Mouse (Mus musculus) 416B (cell line): ENCODE results near the gene Hepacam2.
"Not testable (repeated sequence)": the region's sequence is repeated elsewhere in the genome, so short reads cannot be mapped to it uniquely, and the experiment has no call there.

Source experiments
- DNase-seq: peaks from one replicate; pipeline ENCODE4 v3.0.0; 2011; ENCODE audit warnings: low read depth

Hepacam2 gene

GRCm38 (mm10) chr6:3463594-3463993 is 34.5 kb downstream of the Hepacam2 start:
- DNase-seq: no peak

DNA sequence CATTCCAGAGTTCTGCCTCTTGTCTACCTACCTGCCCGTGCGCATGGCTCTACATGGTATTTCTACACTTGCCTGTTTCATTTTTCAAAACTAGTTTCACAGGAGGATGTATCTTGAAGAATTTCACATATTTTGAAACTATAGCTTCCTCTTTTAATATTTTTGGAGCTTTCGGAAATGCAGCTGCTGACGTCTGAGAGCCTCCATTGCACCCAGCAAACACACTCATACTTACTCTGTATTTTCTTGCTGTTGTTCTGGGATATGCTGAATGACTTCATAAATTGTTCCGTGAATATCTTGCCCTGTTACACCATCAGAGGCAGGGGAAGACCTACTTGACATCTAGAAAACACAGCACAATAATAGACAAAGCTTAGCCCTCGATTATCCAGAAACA is 35.1 kb downstream of the Hepacam2 start:
- DNase-seq: no peak

DNA sequence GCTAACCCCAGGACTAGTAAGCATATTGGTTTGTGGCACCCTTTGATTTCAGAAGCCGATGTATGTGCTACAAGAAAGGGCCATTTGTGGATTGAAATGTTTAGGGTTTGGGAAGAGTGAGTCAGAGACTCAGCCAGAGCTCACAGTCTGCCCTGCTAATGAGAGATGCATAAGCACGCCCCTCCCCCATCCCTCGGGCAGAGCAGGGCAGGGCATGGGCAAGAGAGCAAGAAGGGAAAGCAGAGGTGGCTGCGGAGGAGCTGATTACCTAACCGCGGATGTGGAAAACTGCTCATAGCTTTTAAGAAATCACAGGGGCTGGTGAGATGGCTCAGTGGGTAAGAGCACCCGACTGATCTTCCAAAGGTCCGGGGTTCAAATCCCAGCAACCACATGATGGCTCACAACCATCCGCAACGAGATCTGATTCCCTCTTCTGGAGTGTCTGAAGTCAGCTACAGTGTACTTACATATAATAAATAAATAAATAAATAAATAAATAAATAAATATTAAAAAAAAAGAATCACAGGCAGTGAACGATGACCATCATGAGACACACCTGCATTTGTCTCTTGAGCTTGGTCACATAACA is 42.1 kb downstream of the Hepacam2 start:
- DNase-seq: peak; percentile 10

DNA sequence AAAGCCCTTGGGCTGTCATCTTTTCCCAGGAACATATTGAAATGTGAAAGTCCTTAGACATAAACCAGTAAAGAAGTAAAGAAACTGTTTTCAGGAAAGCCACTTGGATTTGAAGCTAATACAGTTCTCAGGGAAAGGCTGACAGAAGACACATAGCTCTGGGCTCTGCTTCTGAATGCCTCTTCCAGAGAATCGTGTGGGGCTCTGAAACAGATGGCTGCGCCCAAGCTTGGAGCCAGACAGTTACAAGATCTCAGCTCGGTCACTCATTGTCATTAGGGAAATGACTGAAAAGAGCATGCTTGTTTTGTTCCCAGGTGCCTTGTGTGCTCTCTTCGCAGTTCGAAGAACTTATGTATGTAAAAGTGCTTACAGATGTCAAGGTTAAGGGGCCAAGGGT is 43.7 kb downstream of the Hepacam2 start:
- DNase-seq: no peak

- peak; percentile 89 for DNase-seq
Observed at GRCm38 (mm10) chr6:3447404-3447803, 50.7 kb downstream of the Hepacam2 start.

- peak; percentile 27 for DNase-seq
Observed at GRCm38 (mm10) chr6:3443905-3444304, 54.2 kb downstream of the Hepacam2 start.

GRCm38 (mm10) chr6:3436087-3436486 is 62.0 kb downstream of the Hepacam2 start:
- no peak for DNase-seq

DNA sequence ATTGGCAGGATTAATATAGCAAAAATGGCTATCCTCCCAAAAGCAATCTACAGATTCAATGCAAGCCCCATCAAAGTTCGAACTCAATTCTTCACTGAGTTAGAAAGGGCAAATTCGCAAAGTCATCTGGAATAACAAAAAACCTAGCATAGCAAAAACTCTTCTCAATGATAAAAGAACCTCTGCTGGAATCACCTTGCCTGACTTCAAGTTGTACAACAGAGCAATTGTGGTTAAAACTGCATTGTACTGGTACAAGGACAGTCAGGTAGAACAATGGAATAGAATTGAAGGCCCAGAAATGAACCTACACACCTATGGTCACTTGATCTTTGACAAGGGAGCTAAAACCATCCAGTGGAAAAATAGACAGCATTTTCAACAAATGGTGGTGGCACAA is 67.1 kb downstream of the Hepacam2 start:
- DNase-seq: not testable (repeated sequence)

DNA sequence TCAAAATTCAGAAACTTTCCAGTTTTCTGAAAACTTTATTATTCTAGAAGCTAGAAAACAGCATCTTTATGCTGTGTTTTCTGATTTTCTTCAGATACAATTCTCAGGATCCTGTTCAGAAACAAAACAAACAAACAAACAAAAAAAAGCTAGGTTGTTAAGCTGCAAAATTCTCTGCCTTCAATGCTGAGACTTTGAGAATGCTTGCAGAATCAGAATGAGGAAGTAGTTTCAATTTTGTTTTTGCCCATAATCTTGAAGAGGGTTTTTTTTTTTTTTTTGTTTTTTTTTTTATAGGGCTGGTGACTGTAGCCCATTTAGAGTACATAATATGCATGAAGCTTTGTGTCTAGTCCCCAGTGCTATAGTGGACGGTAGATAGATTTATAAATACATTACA is 71.1 kb downstream of the Hepacam2 start:
- peak; percentile 48 for DNase-seq

- not testable (repeated sequence) for DNase-seq
Observed at GRCm38 (mm10) chr6:3425333-3425732, 72.8 kb downstream of the Hepacam2 start.

DNA sequence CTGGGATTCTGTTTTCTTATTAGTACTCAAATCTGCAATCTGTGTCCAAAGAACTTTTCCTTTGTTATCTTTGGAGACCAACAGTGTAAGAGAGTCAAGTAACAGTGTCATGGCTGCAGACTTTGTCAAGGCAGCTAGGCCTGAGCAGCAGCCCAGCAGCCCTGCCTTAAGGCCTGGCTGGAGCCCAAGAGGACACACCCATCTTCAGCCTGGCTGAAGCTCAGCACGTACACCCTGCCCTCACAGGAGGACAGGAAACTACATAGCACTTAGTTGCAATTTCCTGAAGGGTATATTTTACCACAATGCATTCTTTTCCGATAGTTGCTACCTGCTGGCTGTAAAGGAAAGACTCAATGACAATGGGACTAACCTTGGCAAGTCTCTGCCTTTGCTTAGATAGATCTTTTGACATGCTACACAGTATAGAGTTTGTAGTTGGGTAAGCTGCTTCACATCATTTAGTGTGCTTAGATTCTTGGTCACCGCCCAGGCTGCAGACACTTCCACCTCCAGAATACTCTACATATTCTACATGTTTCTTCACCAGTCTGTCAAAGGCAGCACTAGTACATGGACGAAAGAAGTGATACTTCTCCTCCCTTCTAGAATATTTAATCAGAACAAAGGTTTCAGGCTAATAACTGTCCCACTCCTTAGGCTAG is 73.4 kb downstream of the Hepacam2 start:
- peak; percentile 71 for DNase-seq
